Mouse (Mus musculus): Measurements from ENCODE around the gene Scaf11. TPM values are rescaled to one million over a fixed set of nuclear protein-coding genes. Genes with fewer than 3 reads are reported as not detected.
A peak's percentile ranks its signal among the peaks of the same experiment; 100 is the strongest.
"Not testable (repeated sequence)": the region's sequence is repeated elsewhere in the genome, so short reads cannot be mapped to it uniquely, and the experiment has no call there.

The Scaf11 gene
- total RNA-seq, 2 experiments from 2014 or later, result 52.5 to 53.6 TPM

GRCm38 (mm10) chr15:96463821-96464220 lies 3.2 kb upstream of the Scaf11 start:
- DNase-seq, result no peak

GRCm38 (mm10) chr15:96462611-96463010 lies 2.0 kb upstream of the Scaf11 start:
- no peak for DNase-seq

GRCm38 (mm10) chr15:96461541-96462512 lies 1.2 kb upstream of the Scaf11 start:
- DNase-seq, result no peak

- no peak for DNase-seq
Measured at GRCm38 (mm10) chr15:96460451-96460729, 253 bp downstream of the Scaf11 start.

GRCm38 (mm10) chr15:96459741-96460450 lies 747 bp downstream of the Scaf11 start:
- peak; percentile 44 for DNase-seq

- no peak for DNase-seq
Measured at GRCm38 (mm10) chr15:96458273-96458672, 2.4 kb downstream of the Scaf11 start.

- no peak for DNase-seq
Measured at GRCm38 (mm10) chr15:96457338-96457664, 3.3 kb downstream of the Scaf11 start.

- DNase-seq, result no peak
Measured at GRCm38 (mm10) chr15:96456651-96457337, 3.8 kb downstream of the Scaf11 start.

- DNase-seq, result no peak
Measured at GRCm38 (mm10) chr15:96455595-96456214, 4.9 kb downstream of the Scaf11 start.

- no peak for DNase-seq
Measured at GRCm38 (mm10) chr15:96453346-96453745, 7.3 kb downstream of the Scaf11 start.

GRCm38 (mm10) chr15:96448656-96449299 lies 11.9 kb downstream of the Scaf11 start:
- DNase-seq, result no peak

- DNase-seq, result no peak
Measured at GRCm38 (mm10) chr15:96446785-96447184, 13.9 kb downstream of the Scaf11 start.

- DNase-seq, result not testable (repeated sequence)
Measured at GRCm38 (mm10) chr15:96441480-96441879, 19.2 kb downstream of the Scaf11 start.

GRCm38 (mm10) chr15:96434202-96434601 lies 26.4 kb downstream of the Scaf11 start:
- no peak for DNase-seq

GRCm38 (mm10) chr15:96419920-96420319 lies 40.7 kb downstream of the Scaf11 start:
- no peak for DNase-seq

- no peak for DNase-seq
Measured at GRCm38 (mm10) chr15:96418161-96418560, 42.5 kb downstream of the Scaf11 start.

GRCm38 (mm10) chr15:96408717-96409121 lies 51.9 kb downstream of the Scaf11 start:
- no peak for DNase-seq

- DNase-seq, result no peak
Measured at GRCm38 (mm10) chr15:96407151-96407550, 53.5 kb downstream of the Scaf11 start.

- no peak for DNase-seq
Measured at GRCm38 (mm10) chr15:96406253-96406652, 54.4 kb downstream of the Scaf11 start.

GRCm38 (mm10) chr15:96405548-96405947 lies 55.1 kb downstream of the Scaf11 start:
- DNase-seq, result no peak

- no peak for DNase-seq
Measured at GRCm38 (mm10) chr15:96398333-96398732, 62.3 kb downstream of the Scaf11 start.

GRCm38 (mm10) chr15:96396641-96397344 lies 63.9 kb downstream of the Scaf11 start:
- no peak for DNase-seq
